Mouse (Mus musculus) c-Kit-positive CD71-positive TER-119-positive erythroid progenitor cells, embryonic 14.5 days (primary cell): Measurements from ENCODE around the gene Brf1.

Experiments used
- DNase-seq: peaks from one replicate; pipeline ENCODE4 v3.0.0-alpha.2; 2013; ENCODE audit warnings: low spot score

Brf1 gene

GRCm38 (mm10) chr12:112938873-112939565, 61.5 kb downstream of the Brf1 start:
- no peak for DNase-seq

- no peak for DNase-seq
Observed at GRCm38 (mm10) chr12:112938366-112938765, 62.1 kb downstream of the Brf1 start.

- DNase-seq = no peak
Observed at GRCm38 (mm10) chr12:112937906-112938305, 62.6 kb downstream of the Brf1 start.

- no peak for DNase-seq
Observed at GRCm38 (mm10) chr12:112932647-112933046, 67.9 kb downstream of the Brf1 start.

GRCm38 (mm10) chr12:112929562-112930352, 70.7 kb downstream of the Brf1 start, which contains the start of gene Jag2:
Jag2 (minus strand) TSS chr12:112929776.
- DNase-seq = no peak

GRCm38 (mm10) chr12:112928401-112929241, 71.9 kb downstream of the Brf1 start:
- DNase-seq = no peak

GRCm38 (mm10) chr12:112927265-112927664, 73.2 kb downstream of the Brf1 start:
- DNase-seq = no peak

- DNase-seq = no peak
Observed at GRCm38 (mm10) chr12:112925950-112926349, 74.6 kb downstream of the Brf1 start.

- DNase-seq = no peak
Observed at GRCm38 (mm10) chr12:112922541-112922940, 78.0 kb downstream of the Brf1 start.

GRCm38 (mm10) chr12:112921518-112921917, 79.0 kb downstream of the Brf1 start:
- DNase-seq = no peak

- DNase-seq = no peak
Observed at GRCm38 (mm10) chr12:112917906-112918305, 82.6 kb downstream of the Brf1 start.

- no peak for DNase-seq
Observed at GRCm38 (mm10) chr12:112917486-112917885, 83.0 kb downstream of the Brf1 start.

GRCm38 (mm10) chr12:112916698-112917400, 83.7 kb downstream of the Brf1 start:
- no peak for DNase-seq

- no peak for DNase-seq
Observed at GRCm38 (mm10) chr12:112915587-112915986, 84.9 kb downstream of the Brf1 start.

GRCm38 (mm10) chr12:112914527-112914926, 86.0 kb downstream of the Brf1 start:
- DNase-seq = no peak

GRCm38 (mm10) chr12:112912951-112913745, 87.4 kb downstream of the Brf1 start:
- DNase-seq = no peak

- DNase-seq = no peak
Observed at GRCm38 (mm10) chr12:112911701-112912100, 88.8 kb downstream of the Brf1 start.
